Mouse (Mus musculus) CH12.LX (cell line): ENCODE results near the gene Abcc3.

Experiments
- CTCF ChIP-seq, 2 experiments: IDR thresholded peaks in 1 of 2; conservative IDR thresholded peaks in 1 of 2; 2 replicates each; pipeline ENCODE4 v1.5.1; 2011 to 2012; ENCODE audit warnings: low read depth in 2 of 2, low read length in 2 of 2, improper control_type of control experiment in 1 of 2, inconsistent platforms in 1 of 2, mild to moderate bottlenecking in 1 of 2, moderate library complexity in 1 of 2
- ETS1 ChIP-seq: conservative IDR thresholded peaks from 2 replicates; pipeline ENCODE4 v1.6.1; 2012; ENCODE audit warnings: low read depth, mild to moderate bottlenecking, inconsistent platforms, low read length, improper control_type of control experiment, moderate library complexity
- HCFC1 ChIP-seq: IDR thresholded peaks from 2 replicates; pipeline ENCODE4 v1.6.1; 2012; ENCODE audit warnings: low read depth, mild to moderate bottlenecking, inconsistent platforms, low read length, improper control_type of control experiment
- MAX ChIP-seq: IDR thresholded peaks from 2 replicates; pipeline ENCODE4 v1.6.1; 2011; ENCODE audit warnings: low read length, improper control_type of control experiment
- MXI1 ChIP-seq: IDR thresholded peaks from 2 replicates; pipeline ENCODE4 v1.6.1; 2011; ENCODE audit warnings: mild to moderate bottlenecking, low read depth, low read length, improper control_type of control experiment
- NELFE ChIP-seq: IDR thresholded peaks from 2 replicates; pipeline ENCODE4 v1.6.1; 2011; ENCODE audit warnings: low read depth, low read length, improper control_type of control experiment
- PAX5 ChIP-seq: IDR thresholded peaks from 2 replicates; pipeline ENCODE4 v1.6.1; 2012; ENCODE audit warnings: low read length, inconsistent platforms, mixed read lengths
- POLR2A ChIP-seq: IDR thresholded peaks from 2 replicates; pipeline ENCODE4 v1.6.1; 2011; ENCODE audit warnings: low read depth, mild to moderate bottlenecking, improper control_type of control experiment, low read length
- RAD21 ChIP-seq: IDR thresholded peaks from 2 replicates; pipeline ENCODE4 v1.6.1; 2011; ENCODE audit warnings: low read depth, mild to moderate bottlenecking, low read length, improper control_type of control experiment, moderate library complexity
- USF2 ChIP-seq: conservative IDR thresholded peaks from 2 replicates; pipeline ENCODE4 v1.6.1; 2011; ENCODE audit warnings: low read depth, low read length, improper control_type of control experiment
- ZNF384 ChIP-seq: IDR thresholded peaks from 2 replicates; pipeline ENCODE4 v1.6.1; 2012; ENCODE audit warnings: low read depth, low read length, improper control_type of control experiment, inconsistent platforms

DNA sequence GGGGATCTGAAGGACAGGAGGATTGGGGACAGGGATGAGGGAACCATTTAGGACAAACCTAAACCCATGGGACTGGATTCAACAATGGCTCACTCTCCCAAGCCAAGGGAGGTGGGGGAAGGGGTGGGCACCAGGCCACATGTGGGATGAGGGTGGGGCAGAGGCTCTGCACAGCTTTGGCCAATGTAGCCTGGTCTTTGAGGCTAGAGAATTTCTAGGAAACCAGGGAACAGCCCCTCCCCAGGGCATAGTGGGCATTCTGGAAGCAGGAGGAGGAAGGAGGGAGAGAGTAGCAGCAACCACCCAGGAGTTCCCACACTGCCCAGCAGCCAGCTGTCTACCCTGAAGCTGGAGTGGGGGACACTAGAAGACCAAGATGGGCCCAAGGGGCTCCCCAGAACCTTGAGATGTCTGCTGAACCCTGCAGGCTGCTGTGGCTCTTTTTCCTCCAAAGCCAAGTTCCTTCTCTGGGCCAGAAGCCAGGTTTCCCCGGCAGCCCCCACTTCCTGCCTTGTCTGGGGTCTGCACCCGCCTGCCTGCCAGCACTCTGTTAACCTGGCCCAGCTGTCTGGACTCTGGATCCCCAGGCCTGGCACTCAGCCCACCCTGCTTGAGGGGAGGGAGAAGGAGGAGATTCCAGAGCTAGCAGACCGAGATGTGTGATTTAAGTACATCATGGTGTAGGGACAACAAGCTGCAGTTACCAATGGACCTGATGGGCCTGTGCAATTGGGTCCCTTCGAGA is 35.5 kb upstream of the Abcc3 start:
- TF ChIP-seq NELFE (no peak), MAX (no peak), CTCF (conservative IDR thresholded peaks at IDR 0.05 in 1 of 2, IDR thresholded peaks at IDR 0.05 in 1 of 2; ENCODE audit: low read depth in 2 of 2, low read length in 2 of 2) (no peak), HCFC1 (no peak), PAX5 (no peak), USF2 (no peak), POLR2A (no peak), ETS1 (no peak), RAD21 (no peak), MXI1 (no peak), ZNF384 (no peak)
